Mouse (Mus musculus) G1E (cell line): ENCODE results near the gene Lrrc55.

Experiments used
- CTCF ChIP-seq: IDR thresholded peaks from 2 replicates; pipeline ENCODE4 v1.5.1; 2012; ENCODE audit warnings: low read depth, low read length, inconsistent platforms, mixed read lengths
- GATA1 ChIP-seq: IDR thresholded peaks from 2 replicates; pipeline ENCODE4 v1.6.1; 2012; ENCODE audit warnings: borderline replicate concordance, low read length, inconsistent platforms, mixed read lengths
- GATA2 ChIP-seq: IDR thresholded peaks from 2 replicates; pipeline ENCODE4 v1.6.1; 2012; ENCODE audit warnings: low read depth, low read length, inconsistent platforms, borderline replicate concordance
- POLR2AphosphoS5 ChIP-seq: IDR thresholded peaks from 2 replicates; pipeline ENCODE4 v1.6.1; 2012; ENCODE audit warnings: low read depth, low read length, inconsistent platforms; ENCODE audit not compliant: insufficient replicate concordance

DNA sequence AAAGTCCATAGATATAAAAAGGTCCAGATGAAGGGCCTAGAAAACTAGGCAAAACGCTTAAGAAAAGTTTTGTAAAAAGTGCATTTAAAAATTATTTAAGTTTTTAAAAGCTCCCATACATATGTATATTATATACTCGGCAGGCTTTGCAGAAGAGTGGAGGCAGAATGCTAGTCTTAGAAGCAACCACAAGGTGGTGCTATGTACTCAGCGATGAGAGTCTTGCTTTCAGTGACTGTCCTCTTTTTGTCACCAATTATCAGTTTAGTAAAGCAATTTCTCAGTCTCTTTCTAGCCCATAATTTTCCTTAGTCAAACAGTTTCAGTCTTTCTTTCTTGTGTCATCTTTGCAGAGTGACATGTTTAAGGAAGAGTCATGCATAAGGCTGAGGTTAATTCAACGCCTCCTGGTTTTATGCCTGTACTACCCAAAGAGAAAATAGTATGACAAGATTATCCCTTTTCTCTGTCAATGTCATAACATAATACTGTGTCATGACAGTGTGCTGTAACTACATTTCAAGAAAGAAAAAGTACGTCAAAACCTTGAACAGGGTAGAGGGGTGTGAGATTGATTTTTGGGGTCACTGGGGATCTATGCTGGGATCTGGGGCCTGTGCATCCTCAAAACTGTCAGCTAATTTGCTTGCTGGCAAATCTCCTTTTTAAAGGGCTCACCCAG, 73.7 kb downstream of the Lrrc55 start:
- TF ChIP-seq CTCF (peak; percentile 36; the same call in 1 of the 2 replicates), GATA1 (no peak), POLR2AphosphoS5 (no peak), GATA2 (no peak)
